Mouse (Mus musculus) thymus, postnatal 4 days (tissue): ENCODE measurements around the gene Aldh8a1.

Experiments used
- DNase-seq: peaks from one replicate; pipeline ENCODE4 v3.0.0; 2021

The Aldh8a1 gene

GRCm38 (mm10) chr10:21426515-21426914, 49.4 kb downstream of the Aldh8a1 start:
- DNase-seq = no peak

- DNase-seq = no peak
Measured at GRCm38 (mm10) chr10:21427996-21428395, 50.9 kb downstream of the Aldh8a1 start.

- DNase-seq = no peak
Measured at GRCm38 (mm10) chr10:21439268-21439667, 62.2 kb downstream of the Aldh8a1 start.

GRCm38 (mm10) chr10:21441020-21441419, 63.9 kb downstream of the Aldh8a1 start:
- DNase-seq = no peak

GRCm38 (mm10) chr10:21441690-21442089, 64.6 kb downstream of the Aldh8a1 start:
- no peak for DNase-seq

- no peak for DNase-seq
Measured at GRCm38 (mm10) chr10:21443646-21444324, 66.7 kb downstream of the Aldh8a1 start.

GRCm38 (mm10) chr10:21444410-21444809, 67.3 kb downstream of the Aldh8a1 start:
- no peak for DNase-seq
